Mouse (Mus musculus) ES-E14 (cell line): ENCODE results near the gene Dennd6b.

Experiments
- CHD2 ChIP-seq: IDR thresholded peaks from 2 replicates; pipeline ENCODE4 v1.6.1; 2014; ENCODE audit warnings: mild to moderate bottlenecking, low read depth, low read length, inconsistent platforms
- HCFC1 ChIP-seq: IDR thresholded peaks from 2 replicates; pipeline ENCODE4 v1.6.1; 2012; ENCODE audit warnings: low read length, inconsistent platforms, borderline replicate concordance; ENCODE audit not compliant: insufficient read depth
- MAFK ChIP-seq: IDR thresholded peaks from 2 replicates; pipeline ENCODE4 v1.6.1; 2014; ENCODE audit warnings: mild to moderate bottlenecking, low read depth, low read length, inconsistent platforms; ENCODE audit not compliant: insufficient read depth
- ZC3H11A ChIP-seq: IDR thresholded peaks from 2 replicates; pipeline ENCODE4 v1.6.1; 2012; ENCODE audit warnings: low read depth, mild to moderate bottlenecking, inconsistent platforms, low read length, borderline replicate concordance

DNA sequence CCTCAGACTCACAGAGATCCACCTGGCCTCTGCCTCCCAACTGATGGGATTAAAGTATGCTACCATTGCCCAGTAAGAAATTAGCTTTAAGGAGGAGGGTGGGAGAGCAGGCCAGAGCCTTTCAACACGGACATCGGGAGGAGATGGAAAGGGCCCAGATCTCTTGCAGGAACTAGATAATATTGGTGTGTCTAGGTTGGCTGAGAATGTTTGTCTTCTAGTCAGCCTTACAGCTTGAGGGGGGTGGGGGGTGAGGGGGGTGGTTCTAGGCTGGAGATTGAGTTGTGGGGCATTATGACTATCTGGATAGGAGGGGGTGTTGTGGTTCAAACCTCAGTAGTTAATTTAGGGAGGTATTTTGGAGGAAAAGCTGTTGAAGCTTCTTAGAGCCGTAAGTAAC is 17.2 kb upstream of the Dennd6b start:
- TF ChIP-seq MAFK = no peak
- TF ChIP-seq ZC3H11A = no peak
- no peak for TF ChIP-seq HCFC1
- TF ChIP-seq CHD2 = no peak
